Comparison of ENCODE assay signal across 10 mouse cellular contexts in the genomic region with DNA sequence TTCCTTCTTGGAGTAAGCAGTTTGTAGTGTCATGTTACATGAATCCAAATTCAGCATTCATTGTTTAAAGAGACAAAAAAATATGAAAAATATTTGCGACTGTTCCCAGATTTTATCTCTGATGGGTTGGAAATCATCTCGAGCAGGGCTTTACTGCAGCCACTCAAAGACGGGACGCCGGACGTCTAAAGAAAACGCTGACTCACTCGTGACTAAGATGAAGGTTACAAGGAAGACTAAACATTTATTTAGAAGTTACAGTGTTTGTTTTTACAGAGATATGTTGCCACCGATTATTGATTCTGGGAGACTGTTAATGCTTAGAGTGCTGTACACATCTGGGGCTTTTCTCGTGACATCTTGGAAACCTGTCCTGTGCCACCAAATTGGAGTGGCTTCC.
A peak's percentile ranks its signal among the peaks of the same experiment; 100 is the strongest.
DNase-seq lines count a peak whose midpoint lies in the region; ATAC-seq and TF ChIP-seq lines count a peak whose summit lies in the region.
"Had no signal": no experiment of that assay in that cellular context is flagged by ENCODE, and none has a peak within 500 bp of the region (broad histone marks: within the 10 kb centered on the region; RNA-seq: fewer than 3 reads in every experiment).

No protein-coding gene starts in this region.

- WGBS in midbrain, embryonic 10.5 days: 92% methylated on average over 10 of the region's 10 CpGs
- WGBS in midbrain, embryonic 13.5 days: 85% methylated on average over 10 of the region's 10 CpGs
- WGBS in embryonic facial prominence, embryonic 15.5 days: 55% methylated on average over 10 of the region's 10 CpGs
- 43% methylated on average over 10 of the region's 10 CpGs for WGBS in stomach, postnatal 0 days
- WGBS in heart, embryonic 12.5 days: 72% methylated on average over 10 of the region's 10 CpGs

- no peak overlapping the region for H3K4me2 ChIP-seq in midbrain, embryonic 13.5 days (replicated peaks)
- H3K4me2 ChIP-seq in embryonic facial prominence, embryonic 15.5 days (replicated peaks): no peak overlapping the region
- H3K4me2 ChIP-seq in stomach, postnatal 0 days (replicated peaks; ENCODE audit: low read depth): no peak overlapping the region
- H3K4me2 ChIP-seq in heart, embryonic 12.5 days: no peak overlapping the region
- H3K4me2 ChIP-seq: heart, embryonic 15.5 days had no signal

- no peak overlapping the region for H3K4me3 ChIP-seq in midbrain, embryonic 10.5 days
- H3K4me3 ChIP-seq in midbrain, embryonic 13.5 days (replicated peaks): no peak overlapping the region
- no peak overlapping the region for H3K4me3 ChIP-seq in embryonic facial prominence, embryonic 15.5 days (replicated peaks)
- H3K4me3 ChIP-seq in stomach, postnatal 0 days (ENCODE audit: low read depth, low read length): no peak overlapping the region
- H3K4me3 ChIP-seq in heart, embryonic 12.5 days: no peak overlapping the region
- H3K4me3 ChIP-seq: heart, embryonic 15.5 days; hindbrain, embryonic 10.5 days had no signal

- no peak for TF ChIP-seq CTCF in stomach, postnatal 0 days (IDR thresholded peaks at IDR 0.05; ENCODE audit: low read depth)

- H3K9me3 ChIP-seq in midbrain, embryonic 10.5 days (replicated peaks): no peaks in the 10 kb centered on the region
- no peaks in the 10 kb centered on the region for H3K9me3 ChIP-seq in midbrain, embryonic 13.5 days
- no peaks in the 10 kb centered on the region for H3K9me3 ChIP-seq in embryonic facial prominence, embryonic 15.5 days (replicated peaks)
- no peaks in the 10 kb centered on the region for H3K9me3 ChIP-seq in stomach, postnatal 0 days (ENCODE audit: control insufficient read depth, low read length)
- no peaks in the 10 kb centered on the region for H3K9me3 ChIP-seq in heart, embryonic 12.5 days (replicated peaks)
- H3K9me3 ChIP-seq: heart, embryonic 15.5 days; hindbrain, embryonic 10.5 days had no signal

- no peak for TF ChIP-seq EP300 in stomach, postnatal 0 days (optimal IDR thresholded peaks at IDR 0.05)

- peaks cover 94% of the 10 kb centered on the region for H3K36me3 ChIP-seq in midbrain, embryonic 10.5 days
- H3K36me3 ChIP-seq in midbrain, embryonic 13.5 days: peaks cover 32% of the 10 kb centered on the region
- H3K36me3 ChIP-seq in embryonic facial prominence, embryonic 15.5 days: peaks cover 53% of the 10 kb centered on the region
- H3K36me3 ChIP-seq in stomach, postnatal 0 days (ENCODE audit: control insufficient read depth, insufficient read depth, low read length): peaks cover 6% of the 10 kb centered on the region; the same call in 1 of the 2 replicates
- peaks cover 34% of the 10 kb centered on the region for H3K36me3 ChIP-seq in heart, embryonic 12.5 days

- no peak overlapping the region for H3K9ac ChIP-seq in midbrain, embryonic 13.5 days (replicated peaks)
- H3K9ac ChIP-seq in embryonic facial prominence, embryonic 15.5 days: no peak overlapping the region
- H3K9ac ChIP-seq in stomach, postnatal 0 days (ENCODE audit: low read length): no peak overlapping the region
- no peak overlapping the region for H3K9ac ChIP-seq in heart, embryonic 12.5 days
- H3K9ac ChIP-seq: heart, embryonic 15.5 days; liver, postnatal 0 days had no signal

- H3K27ac ChIP-seq in midbrain, embryonic 10.5 days (replicated peaks): no peak overlapping the region
- no peak overlapping the region for H3K27ac ChIP-seq in midbrain, embryonic 13.5 days
- H3K27ac ChIP-seq in embryonic facial prominence, embryonic 15.5 days (replicated peaks): peak overlapping the region; percentile 52
- no peak overlapping the region for H3K27ac ChIP-seq in stomach, postnatal 0 days (replicated peaks)
- no peak overlapping the region for H3K27ac ChIP-seq in heart, embryonic 12.5 days (ENCODE audit: poor library complexity, severe bottlenecking)
- H3K27ac ChIP-seq: heart, embryonic 15.5 days; hindbrain, embryonic 10.5 days had no signal

- H3K27me3 ChIP-seq in midbrain, embryonic 10.5 days (ENCODE audit: low read depth, poor library complexity, severe bottlenecking): 0 out of 2 replicates have a peak, but pooled peaks cover 3% of the 10 kb centered on the region
- H3K27me3 ChIP-seq in midbrain, embryonic 13.5 days: no peaks in the 10 kb centered on the region
- H3K27me3 ChIP-seq in embryonic facial prominence, embryonic 15.5 days: no peaks in the 10 kb centered on the region
- H3K27me3 ChIP-seq in stomach, postnatal 0 days (ENCODE audit: control insufficient read depth, insufficient read depth, low read length): no peaks in the 10 kb centered on the region
- H3K27me3 ChIP-seq in heart, embryonic 12.5 days (replicated peaks): no peaks in the 10 kb centered on the region

- peak; percentile 59 for DNase-seq in heart, adult 11 months
- no peak for DNase-seq in heart, adult 8-10 months (ENCODE audit: low spot score)
- peak; percentile 11 for DNase-seq in midbrain, embryonic 10.5 days (ENCODE audit: low spot score)
- no peak for DNase-seq in stomach, postnatal 0 days (ENCODE audit: low spot score)

- no peak for ATAC-seq in midbrain, embryonic 13.5 days
- no peak for ATAC-seq in embryonic facial prominence, embryonic 15.5 days (ENCODE audit: insufficient number of reproducible peaks, low FRiP score, low TSS enrichment, low read depth)
- ATAC-seq in stomach, postnatal 0 days (ENCODE audit: low FRiP score, low TSS enrichment): 0 out of 2 replicates have a peak, but pooled peaks have one; percentile 13
- no peak for ATAC-seq in heart, embryonic 12.5 days (ENCODE audit: insufficient number of reproducible peaks, low FRiP score)
- ATAC-seq: liver, postnatal 0 days had no signal

- H3K4me1 ChIP-seq in midbrain, embryonic 10.5 days: peaks cover 33% of the 10 kb centered on the region
- H3K4me1 ChIP-seq in midbrain, embryonic 13.5 days (replicated peaks): peaks cover 28% of the 10 kb centered on the region
- peaks cover 22% of the 10 kb centered on the region for H3K4me1 ChIP-seq in embryonic facial prominence, embryonic 15.5 days
- no peaks in the 10 kb centered on the region for H3K4me1 ChIP-seq in stomach, postnatal 0 days (replicated peaks; ENCODE audit: control insufficient read depth, insufficient read depth)
- no peaks in the 10 kb centered on the region; the same call in 1 of the 2 replicates for H3K4me1 ChIP-seq in heart, embryonic 12.5 days (replicated peaks)

Comparison
In these comparisons a context has a peak if more than half of its experiments do, and no peak if none do; other contexts are left out.
1. DNase-seq: peak in heart, adult 11 months (single experiment) and midbrain, embryonic 10.5 days (single experiment); none in heart, adult 8-10 months (single experiment) and stomach, postnatal 0 days (single experiment).